Mouse (Mus musculus): ENCODE data around the gene Ptprh.

- TF ChIP-seq CTCF (IDR thresholded peaks at IDR 0.05; ENCODE audit: control insufficient read depth, insufficient read depth, low read length) (no peak), POLR2A (IDR thresholded peaks at IDR 0.05; ENCODE audit: borderline replicate concordance, control insufficient read depth, low read depth, low read length) (no peak)
Measured at GRCm38 (mm10) chr7:4547221-4547641, 56.6 kb downstream of the Ptprh start, which contains the start of gene Syt5.

Measured in bone marrow, adult 2 months (tissue).